Mouse (Mus musculus) spleen, postnatal 0 days (tissue): Measurements from ENCODE around the gene Vmn2r77. TPM values are rescaled to one million over a fixed set of nuclear protein-coding genes. Genes with fewer than 3 reads are reported as not detected.

Experiments
- polyA plus RNA-seq: library from polyadenylated mRNA; unstranded; fragments of >200 nt; fragmentation: Nextera tagmentation; extraction: Ambion mirVana; gene quantifications from 2 replicates; pipeline ENCODE4 v1.2.1, GENCODE M21; 2015

Vmn2r77 gene
- not detected in 2 replicates for polyA plus RNA-seq

DNA sequence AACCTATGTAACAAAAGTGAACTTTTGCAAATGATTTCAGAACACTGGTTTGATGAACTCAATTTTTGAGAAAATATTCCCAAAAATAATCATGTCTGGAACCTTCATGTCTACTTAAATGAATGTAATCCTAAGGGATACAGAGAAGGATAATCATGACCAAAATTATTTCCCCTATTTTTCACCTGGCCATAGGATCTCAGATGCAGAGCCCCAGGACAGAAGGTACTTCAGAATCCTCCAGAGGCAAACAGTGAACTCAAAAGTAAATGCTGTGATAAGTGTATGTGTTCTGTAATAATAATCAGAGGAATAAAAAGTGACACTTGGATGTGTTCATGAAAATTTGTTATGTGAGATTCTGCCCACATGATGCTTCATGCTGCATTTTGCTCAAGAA is at the start of gene Vmn2r77:
Gene Vmn2r77, plus strand, starts transcription at position 301 of the 400 bp plus-strand sequence.

DNA sequence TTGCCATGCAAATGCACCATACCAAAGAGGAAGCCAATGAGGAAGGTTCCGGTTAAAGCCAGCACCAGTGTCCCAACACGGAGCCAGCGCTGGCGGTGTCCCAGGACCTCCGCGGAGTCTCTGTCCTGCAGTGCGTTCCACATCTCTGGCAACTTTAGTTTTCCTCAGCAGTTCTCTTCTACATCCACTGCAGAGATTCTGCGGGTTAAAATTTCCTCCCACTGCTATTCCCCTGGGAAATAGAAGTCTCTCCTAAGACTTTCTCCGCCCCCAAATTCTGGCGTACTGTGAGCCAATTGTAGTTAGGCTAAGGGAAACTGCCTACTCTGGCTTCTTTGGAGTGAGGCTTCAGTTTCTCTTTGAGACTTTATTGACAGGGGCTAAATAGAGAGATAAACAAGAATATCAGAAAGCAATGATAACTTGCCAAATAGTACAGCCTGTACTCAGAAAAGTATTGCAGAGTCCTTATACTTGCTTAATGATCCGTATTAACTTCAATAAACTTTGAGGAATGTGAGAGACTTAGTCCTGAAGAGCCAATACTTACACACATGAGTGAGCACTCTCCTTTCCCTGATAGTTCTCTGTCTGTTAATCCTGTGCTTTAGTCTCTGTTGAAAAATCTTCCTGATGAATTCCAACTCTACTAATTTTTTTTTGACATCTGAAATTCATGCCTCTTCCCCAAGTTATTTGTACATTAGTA is 19.1 kb upstream of the Vmn2r77 start, which contains the start of gene Folh1:
Gene Folh1, minus strand, starts transcription at position 327 of the 709 bp plus-strand sequence.

Other genes starting within 250 kb of the Vmn2r77 start
- not detected in 2 replicates for gene Olfr295, start 211.2 kb upstream of the Vmn2r77 start, polyA plus RNA-seq
- not detected in 2 replicates for gene Olfr294, start 178.4 kb upstream of the Vmn2r77 start, polyA plus RNA-seq
- not detected in 2 replicates for gene Olfr293, start 146.0 kb upstream of the Vmn2r77 start, polyA plus RNA-seq
- not detected in 2 replicates for gene Olfr292, start 106.7 kb upstream of the Vmn2r77 start, polyA plus RNA-seq
- gene Folh1, start 19.1 kb upstream of the Vmn2r77 start, polyA plus RNA-seq, result 0.13 and 0.18 TPM in 2 replicates
- not detected in 2 replicates for gene Vmn2r78, start 120.1 kb downstream of the Vmn2r77 start, polyA plus RNA-seq
- gene Vmn2r79, start 201.1 kb downstream of the Vmn2r77 start, polyA plus RNA-seq, result not detected in 2 replicates